Mouse (Mus musculus) liver, embryonic 12.5 days (tissue): ENCODE data around the gene Pias4. TPM values are rescaled to one million over a fixed set of nuclear protein-coding genes. Genes with fewer than 3 reads are reported as not detected.

Experiments
- ATAC-seq: fragments of 200-750 bp; cut with Nextera tagmentation; 2 replicates; pipeline ENCODE4 v1.8.0; 2017; ENCODE audit warnings: moderate number of reproducible peaks, mild to moderate bottlenecking, moderate library complexity
- H3K27ac ChIP-seq: fragments of 300-500 bp; sonication (generic); 2 replicates; pipeline ENCODE4 v1.5.1; 2016; ENCODE audit warnings: mild to moderate bottlenecking
- H3K27me3 ChIP-seq: fragments of 300-500 bp; sonication (generic); replicated peaks from 2 replicates; pipeline ENCODE4 v1.6.1; 2016; ENCODE audit warnings: mild to moderate bottlenecking, moderate library complexity
- H3K36me3 ChIP-seq: fragments of 300-500 bp; sonication (generic); 2 replicates; pipeline ENCODE4 v1.6.1; 2016; ENCODE audit warnings: mild to moderate bottlenecking, moderate library complexity
- H3K4me1 ChIP-seq: fragments of 300-500 bp; sonication (generic); 2 replicates; pipeline ENCODE4 v1.6.1; 2016
- H3K4me2 ChIP-seq: fragments of 300-500 bp; sonication (generic); 2 replicates; pipeline ENCODE4 v1.6.1; 2016; ENCODE audit warnings: mild to moderate bottlenecking, moderate library complexity
- H3K4me3 ChIP-seq: fragments of 300-500 bp; sonication (generic); 2 replicates; pipeline ENCODE4 v1.5.1; 2016; ENCODE audit warnings: mild to moderate bottlenecking, moderate library complexity
- H3K9ac ChIP-seq: fragments of 300-500 bp; sonication (generic); 2 replicates; pipeline ENCODE4 v1.6.1; 2016; ENCODE audit warnings: mild to moderate bottlenecking, moderate library complexity
- H3K9me3 ChIP-seq: fragments of 300-500 bp; sonication (generic); replicated peaks from 2 replicates; pipeline ENCODE4 v1.6.1; 2016; ENCODE audit warnings: mild to moderate bottlenecking, moderate library complexity
- WGBS: fragments of 180-500 bp; shearing (Covaris S2); methylation state at CpG from one replicate; pipeline ENCODE4 v1.1.7; 2016; ENCODE audit not compliant: insufficient replicate concordance; 5-methylcytosine and 5-hydroxymethylcytosine counted together
- polyA plus RNA-seq: library from polyadenylated mRNA; unstranded; fragments of >200 nt; fragmentation: Nextera tagmentation; extraction: Ambion mirVana; gene quantifications from 2 replicates; pipeline ENCODE4 v1.2.1, GENCODE M21; 2016

The Pias4 gene
- polyA plus RNA-seq, 1 experiment from 2014 or later: 28.9 TPM

DNA sequence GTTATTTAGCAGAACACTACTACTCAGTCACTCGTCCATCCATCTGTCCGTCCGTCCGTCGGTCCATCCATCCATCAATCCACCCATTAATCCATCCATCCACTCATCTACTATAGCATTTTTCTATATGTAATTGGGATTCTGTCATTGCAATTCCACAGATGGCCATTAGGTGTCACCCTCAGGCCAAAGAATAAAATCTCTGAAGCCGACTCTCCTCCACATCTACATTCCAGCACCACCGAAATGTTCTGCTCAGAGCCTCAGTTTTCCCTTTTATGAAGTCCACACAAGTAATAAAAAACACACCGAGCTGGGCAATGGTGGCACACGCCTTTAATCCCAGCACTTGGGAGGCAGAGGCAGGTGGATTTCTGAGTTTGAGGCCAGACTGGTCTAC is 30.5 kb upstream of the Pias4 start:
- no peak overlapping the region for H3K4me2 ChIP-seq
- H3K9ac ChIP-seq: no peak overlapping the region
- no peaks in the 10 kb centered on the region for H3K9me3 ChIP-seq
- ATAC-seq: no peak
- no peak overlapping the region for H3K4me3 ChIP-seq
- peaks cover 36% of the 10 kb centered on the region for H3K4me1 ChIP-seq
- WGBS: 2% methylated on average over 9 of the region's 9 CpGs
- no peak overlapping the region for H3K27ac ChIP-seq
- H3K36me3 ChIP-seq: no peaks in the 10 kb centered on the region
- peaks cover 70% of the 10 kb centered on the region for H3K27me3 ChIP-seq

DNA sequence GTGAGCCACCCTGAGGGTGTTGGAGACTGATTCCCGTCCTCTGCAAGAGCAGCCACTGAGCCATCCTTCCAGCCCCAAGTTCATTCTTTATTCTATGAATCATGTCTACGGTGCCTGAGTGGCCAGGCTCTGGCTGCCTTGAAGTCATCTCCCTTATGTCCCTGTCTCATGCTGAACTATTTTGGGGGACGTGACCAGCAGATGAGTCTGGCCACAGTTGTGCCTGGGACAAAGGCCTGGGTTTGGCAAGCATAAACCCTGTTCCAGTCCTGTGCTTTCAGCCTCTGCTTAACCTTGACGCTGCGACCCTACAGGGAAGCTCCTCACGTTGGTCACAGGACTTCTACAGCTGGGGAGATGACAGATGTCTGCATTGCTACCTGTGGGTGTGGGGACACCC is 29.6 kb upstream of the Pias4 start:
- WGBS: 38% methylated on average over 6 of the region's 6 CpGs
- Histone ChIP-seq H3K9me3 (no peaks in the 10 kb centered on the region), H3K27me3 (peaks cover 79% of the 10 kb centered on the region), H3K4me2 (no peak overlapping the region), H3K9ac (no peak overlapping the region), H3K4me1 (peaks cover 36% of the 10 kb centered on the region), H3K27ac (no peak overlapping the region), H3K4me3 (no peak overlapping the region), H3K36me3 (no peaks in the 10 kb centered on the region)
- no peak for ATAC-seq

DNA sequence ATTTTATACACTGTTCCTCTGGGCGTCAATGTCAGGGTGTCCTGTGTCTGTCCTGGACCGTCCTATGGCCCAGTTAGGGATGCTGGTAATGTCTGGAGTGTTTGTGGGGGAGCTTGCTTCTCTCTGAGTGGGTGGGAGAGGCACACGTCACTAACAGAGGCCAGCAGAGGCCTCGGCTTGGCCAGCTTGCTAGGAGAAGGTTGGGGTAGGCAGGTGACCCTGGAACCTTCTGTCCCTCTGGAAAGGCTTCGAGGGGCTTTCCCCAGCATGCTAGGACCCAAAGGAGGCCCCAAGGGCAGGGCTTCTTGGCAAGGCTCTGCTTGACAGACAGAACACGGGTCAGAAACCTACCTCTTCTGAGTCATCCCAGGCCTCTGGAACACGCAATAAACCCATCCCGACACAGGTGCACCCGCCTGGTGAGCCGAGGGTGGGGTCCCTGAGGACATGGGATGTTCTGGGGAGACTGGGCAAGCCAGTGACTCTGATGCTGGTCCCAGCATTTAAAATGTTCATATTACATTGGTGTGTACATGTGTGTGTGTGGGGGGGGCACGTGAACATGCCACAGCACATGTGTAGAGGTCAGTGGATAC is 28.8 kb upstream of the Pias4 start:
- H3K4me3 ChIP-seq: no peak overlapping the region
- no peaks in the 10 kb centered on the region for H3K9me3 ChIP-seq
- 58% methylated on average over 11 of the region's 11 CpGs for WGBS
- no peak for ATAC-seq
- H3K27ac ChIP-seq: no peak overlapping the region
- H3K9ac ChIP-seq: no peak overlapping the region
- peaks cover 79% of the 10 kb centered on the region for H3K27me3 ChIP-seq
- no peaks in the 10 kb centered on the region for H3K36me3 ChIP-seq
- no peak overlapping the region for H3K4me2 ChIP-seq
- peaks cover 36% of the 10 kb centered on the region for H3K4me1 ChIP-seq

DNA sequence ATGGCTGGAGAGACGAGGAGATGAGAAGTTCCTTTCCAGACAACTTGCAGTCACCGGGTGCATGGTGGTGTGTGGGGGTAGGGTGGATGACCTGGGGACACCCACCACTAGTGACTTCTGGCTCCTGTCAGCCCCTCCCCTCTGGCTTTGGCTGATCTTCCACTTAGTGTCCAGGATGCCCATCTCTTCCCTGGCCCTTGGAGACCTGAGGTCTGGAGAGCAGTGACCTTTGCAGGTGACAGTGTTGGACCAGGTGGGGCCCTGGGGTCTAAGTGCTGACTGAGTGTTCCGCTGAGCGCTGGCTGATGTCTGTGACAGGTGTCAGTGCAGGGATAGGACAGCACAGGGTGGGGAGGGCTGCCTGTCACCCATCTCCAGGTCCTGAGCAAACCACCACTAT is 27.6 kb upstream of the Pias4 start:
- Histone ChIP-seq H3K9me3 (no peaks in the 10 kb centered on the region), H3K27ac (no peak overlapping the region), H3K4me1 (peaks cover 48% of the 10 kb centered on the region), H3K36me3 (peaks cover 11% of the 10 kb centered on the region), H3K4me2 (no peak overlapping the region), H3K27me3 (peaks cover 74% of the 10 kb centered on the region), H3K4me3 (no peak overlapping the region), H3K9ac (no peak overlapping the region)
- WGBS: 50% methylated on average over 4 of the region's 4 CpGs
- ATAC-seq: no peak

DNA sequence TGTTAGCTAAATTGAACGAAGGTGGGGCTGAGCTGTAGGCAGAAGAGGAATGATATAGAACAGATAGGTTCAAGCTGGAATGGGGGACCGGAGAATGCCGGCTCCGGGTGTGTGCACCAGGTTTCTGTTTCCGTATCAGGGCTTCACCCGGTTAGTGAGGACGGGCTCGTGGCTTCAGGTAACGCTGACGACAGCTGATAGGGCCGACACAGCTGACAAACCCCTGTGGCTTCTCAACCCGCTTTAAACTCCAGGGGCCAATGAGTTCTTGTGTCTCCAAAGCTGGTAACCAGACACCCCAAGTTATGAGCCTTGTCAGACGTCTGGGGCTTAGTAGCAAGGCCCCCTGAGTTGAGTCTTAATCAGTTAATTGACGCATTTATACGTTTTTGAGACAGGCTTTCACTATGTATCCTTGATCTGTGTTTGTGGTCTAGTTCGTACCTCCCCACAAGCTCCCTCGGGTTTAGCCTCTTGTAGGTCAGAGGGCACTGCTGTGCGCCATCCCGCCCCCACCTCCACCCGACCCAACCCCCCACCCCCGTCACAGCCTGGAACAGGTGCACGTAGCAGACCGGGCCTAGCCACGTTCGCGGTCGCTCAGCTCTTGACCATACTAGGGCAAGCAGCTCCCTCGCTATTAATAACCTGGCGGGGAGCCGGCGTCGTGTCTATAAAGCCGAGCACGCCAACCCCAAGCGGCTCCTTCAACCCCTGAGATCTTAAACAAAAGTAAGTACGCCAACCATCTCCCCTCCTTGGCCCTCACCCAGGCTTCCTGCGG is 26.5 kb upstream of the Pias4 start:
- peak overlapping the region; percentile 28 for H3K4me3 ChIP-seq
- 13% methylated on average over 37 of the region's 37 CpGs for WGBS
- no peak overlapping the region for H3K27ac ChIP-seq
- H3K27me3 ChIP-seq: peaks cover 63% of the 10 kb centered on the region
- peak overlapping the region; percentile 50 for H3K4me2 ChIP-seq
- no peak for ATAC-seq
- peaks cover 19% of the 10 kb centered on the region for H3K36me3 ChIP-seq
- peaks cover 54% of the 10 kb centered on the region for H3K4me1 ChIP-seq
- no peaks in the 10 kb centered on the region for H3K9me3 ChIP-seq
- H3K9ac ChIP-seq: peak overlapping the region; percentile 50

DNA sequence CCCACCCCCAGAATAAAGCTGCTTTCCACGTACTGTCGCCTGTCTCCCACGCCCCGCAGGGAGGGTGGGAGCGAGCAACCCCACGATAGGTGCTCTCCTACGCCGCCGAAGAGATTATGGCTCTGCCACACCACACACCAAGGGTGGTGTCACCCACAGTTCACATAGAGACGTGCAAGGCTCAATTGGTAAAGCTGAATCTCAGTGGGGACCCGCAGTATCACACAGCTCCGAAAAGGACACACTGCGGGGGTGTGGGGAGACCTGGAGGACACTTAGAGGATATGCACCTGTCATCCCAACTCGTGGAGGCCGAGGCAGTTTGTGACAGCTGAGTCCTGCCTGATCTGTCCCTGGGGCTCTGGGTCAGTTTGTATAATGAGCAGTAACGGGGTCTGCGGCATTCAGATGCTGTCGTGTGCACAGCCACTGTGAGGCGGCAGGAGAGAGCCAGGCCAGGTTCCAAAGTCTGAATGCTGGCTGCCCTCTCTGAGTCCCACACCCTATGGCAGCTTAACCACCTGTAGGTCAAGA is 25.3 kb upstream of the Pias4 start:
- Histone ChIP-seq H3K27me3 (peaks cover 55% of the 10 kb centered on the region), H3K4me3 (peak overlapping the region; percentile 69), H3K9ac (peak overlapping the region; percentile 77), H3K9me3 (no peaks in the 10 kb centered on the region), H3K4me1 (peaks cover 54% of the 10 kb centered on the region), H3K27ac (peak overlapping the region; percentile 86), H3K4me2 (peak overlapping the region; percentile 83), H3K36me3 (peaks cover 28% of the 10 kb centered on the region)
- WGBS: 8% methylated on average over 19 of the region's 19 CpGs
- ATAC-seq: peak; percentile 28

DNA sequence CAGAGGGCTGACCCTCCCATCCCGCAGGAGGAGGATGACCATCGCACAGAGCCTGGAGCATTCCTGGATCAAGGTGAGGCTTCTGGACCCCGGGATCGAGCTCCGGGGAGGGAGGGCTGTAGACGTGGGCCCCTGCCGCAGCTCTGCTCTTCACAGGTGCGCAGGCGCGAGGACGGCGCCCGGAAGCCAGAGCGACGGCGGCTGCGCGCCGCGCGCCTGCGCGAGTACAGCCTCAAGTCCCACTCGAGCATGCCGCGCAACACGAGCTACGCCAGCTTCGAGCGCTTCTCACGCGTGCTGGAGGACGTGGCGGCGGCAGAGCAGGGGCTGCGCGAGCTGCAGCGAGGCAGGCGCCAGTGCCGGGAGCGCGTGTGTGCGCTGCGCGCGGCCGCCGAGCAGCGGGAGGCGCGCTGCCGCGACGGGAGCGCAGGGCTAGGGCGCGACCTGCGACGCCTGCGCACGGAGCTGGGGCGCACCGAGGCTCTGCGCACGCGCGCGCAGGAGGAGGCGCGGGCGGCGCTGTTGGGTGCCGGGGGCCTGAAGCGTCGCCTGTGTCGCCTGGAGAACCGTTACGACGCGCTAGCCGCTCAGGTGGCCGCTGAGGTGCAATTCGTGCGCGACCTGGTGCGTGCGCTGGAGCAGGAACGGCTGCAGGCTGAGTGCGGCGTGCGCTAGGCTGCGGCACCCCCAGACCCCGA is 24.7 kb upstream of the Pias4 start:
- H3K4me2 ChIP-seq: peak overlapping the region; percentile 83
- WGBS: 1% methylated on average over 92 of the region's 93 CpGs
- peak overlapping the region; percentile 86 for H3K27ac ChIP-seq
- peak overlapping the region; percentile 69 for H3K4me3 ChIP-seq
- ATAC-seq: peak; percentile 88
- H3K9me3 ChIP-seq: no peaks in the 10 kb centered on the region
- H3K4me1 ChIP-seq: peaks cover 54% of the 10 kb centered on the region
- peaks cover 34% of the 10 kb centered on the region for H3K36me3 ChIP-seq
- H3K27me3 ChIP-seq: peaks cover 51% of the 10 kb centered on the region
- peak overlapping the region; percentile 77 for H3K9ac ChIP-seq

DNA sequence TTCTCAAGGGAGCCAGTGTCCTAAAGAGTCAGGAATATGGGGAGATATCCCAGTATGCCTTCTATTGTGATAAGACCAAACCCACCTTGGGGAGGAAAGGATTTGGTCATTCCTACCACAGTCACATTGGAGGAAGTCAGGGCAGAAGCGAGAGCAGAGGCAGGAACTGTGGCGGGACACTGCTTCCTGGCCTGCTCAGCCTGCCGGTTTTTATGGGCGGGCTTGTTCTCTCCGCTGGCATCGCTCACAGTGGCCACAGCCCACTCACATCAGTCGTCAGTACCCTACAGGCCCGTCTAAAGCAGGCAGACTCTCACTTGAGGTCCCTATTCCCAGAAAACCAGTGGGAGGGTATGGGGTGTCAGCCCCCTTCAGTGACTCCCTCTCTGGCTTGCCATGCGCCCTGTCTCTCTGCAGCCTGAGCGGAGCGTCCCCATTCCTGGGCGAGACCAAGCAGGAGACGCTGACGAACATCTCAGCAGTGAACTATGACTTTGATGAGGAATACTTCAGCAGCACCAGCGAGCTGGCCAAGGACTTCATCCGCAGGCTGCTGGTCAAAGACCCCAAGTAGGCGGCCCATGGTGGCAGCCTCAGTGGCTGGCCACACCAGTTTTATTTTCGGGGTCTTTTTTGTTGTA is 23.7 kb upstream of the Pias4 start:
- no peak for ATAC-seq
- 75% methylated on average over 18 of the region's 18 CpGs for WGBS
- H3K4me3 ChIP-seq: peak overlapping the region; percentile 69; the same call in 1 of the 2 replicates
- H3K4me2 ChIP-seq: peak overlapping the region; percentile 83
- peaks cover 42% of the 10 kb centered on the region for H3K27me3 ChIP-seq
- no peak overlapping the region for H3K9ac ChIP-seq
- peaks cover 54% of the 10 kb centered on the region for H3K4me1 ChIP-seq
- H3K36me3 ChIP-seq: peaks cover 44% of the 10 kb centered on the region
- H3K9me3 ChIP-seq: no peaks in the 10 kb centered on the region
- peak overlapping the region; percentile 86 for H3K27ac ChIP-seq

DNA sequence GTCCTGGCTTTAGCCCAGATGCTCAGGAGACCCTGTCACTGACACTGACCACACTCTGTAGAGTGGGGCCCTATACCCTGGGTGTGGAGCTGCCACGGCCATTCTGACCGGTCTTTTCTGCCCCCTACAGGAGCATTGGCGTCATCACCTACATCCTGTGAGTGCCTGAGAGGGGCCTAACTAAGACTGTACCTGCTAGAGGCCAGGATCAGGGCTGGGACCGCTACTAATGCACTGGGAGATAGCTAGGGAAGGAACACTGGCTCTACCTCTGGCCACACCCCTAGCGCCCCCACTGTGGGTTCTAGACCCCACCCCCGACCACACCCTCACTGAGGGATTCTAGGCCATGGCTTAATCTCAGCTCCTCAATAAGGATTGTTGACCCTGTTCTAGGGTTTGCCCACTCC is 23.2 kb upstream of the Pias4 start:
- Histone ChIP-seq H3K27ac (peak overlapping the region; percentile 86; the same call in 1 of the 2 replicates), H3K4me2 (no peak overlapping the region), H3K9me3 (no peaks in the 10 kb centered on the region), H3K36me3 (peaks cover 46% of the 10 kb centered on the region), H3K4me1 (peaks cover 54% of the 10 kb centered on the region), H3K4me3 (0 out of 2 replicates have a peak overlapping the region, but pooled peaks have one; percentile 5), H3K9ac (no peak overlapping the region), H3K27me3 (peaks cover 36% of the 10 kb centered on the region)
- WGBS: 42% methylated on average over 6 of the region's 6 CpGs
- ATAC-seq: no peak

DNA sequence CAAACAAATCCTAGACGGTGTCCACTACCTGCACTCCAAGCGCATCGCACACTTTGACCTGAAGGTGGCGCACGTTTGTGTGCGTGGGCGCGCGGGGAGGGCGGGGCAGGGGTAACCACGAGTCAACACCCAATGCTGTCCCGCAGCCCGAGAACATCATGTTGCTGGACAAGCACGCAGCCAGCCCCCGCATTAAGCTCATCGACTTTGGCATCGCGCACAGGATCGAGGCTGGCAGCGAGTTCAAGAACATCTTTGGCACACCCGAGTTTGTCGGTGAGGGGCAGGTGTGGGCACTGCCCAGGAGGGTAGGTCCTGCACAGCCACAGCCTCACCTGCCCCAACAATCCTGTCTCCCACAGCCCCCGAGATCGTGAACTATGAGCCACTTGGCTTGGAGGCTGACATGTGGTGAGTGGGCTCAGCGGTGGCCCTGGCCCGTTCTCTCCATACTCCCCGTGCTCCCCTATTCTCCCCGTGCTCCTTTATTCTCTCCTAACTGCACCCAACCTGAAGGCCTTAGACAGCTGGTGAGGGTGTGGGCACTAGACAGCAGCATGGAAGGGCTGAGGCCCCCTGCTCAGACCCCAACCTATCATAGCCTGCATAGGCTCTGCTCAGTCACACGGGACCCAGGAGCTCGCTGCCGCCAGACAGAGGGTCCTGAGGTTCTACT is 22.7 kb upstream of the Pias4 start:
- Histone ChIP-seq H3K27me3 (peaks cover 31% of the 10 kb centered on the region), H3K27ac (peak overlapping the region; percentile 86; the same call in 1 of the 2 replicates), H3K9me3 (no peaks in the 10 kb centered on the region), H3K4me1 (peaks cover 53% of the 10 kb centered on the region), H3K36me3 (peaks cover 51% of the 10 kb centered on the region), H3K4me3 (no peak overlapping the region), H3K9ac (no peak overlapping the region), H3K4me2 (no peak overlapping the region)
- no peak for ATAC-seq
- 69% methylated on average over 31 of the region's 31 CpGs for WGBS

DNA sequence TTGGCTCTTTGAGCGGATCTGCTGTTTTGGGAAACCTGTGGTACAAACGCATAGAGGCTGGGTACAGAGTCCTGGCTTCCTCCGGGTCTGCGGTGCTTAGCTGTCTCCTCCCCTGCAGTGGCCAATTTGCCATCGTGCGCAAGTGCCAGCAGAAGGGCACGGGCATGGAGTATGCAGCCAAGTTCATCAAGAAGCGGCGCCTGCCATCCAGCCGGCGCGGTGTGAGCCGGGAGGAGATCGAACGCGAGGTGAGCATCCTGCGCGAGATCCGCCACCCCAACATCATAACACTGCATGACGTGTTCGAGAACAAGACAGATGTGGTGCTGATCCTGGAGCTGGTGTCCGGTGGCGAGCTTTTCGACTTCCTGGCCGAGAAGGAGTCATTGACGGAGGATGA is 22.1 kb upstream of the Pias4 start:
- H3K27ac ChIP-seq: no peak overlapping the region
- no peak overlapping the region for H3K9ac ChIP-seq
- peaks cover 25% of the 10 kb centered on the region for H3K27me3 ChIP-seq
- H3K4me2 ChIP-seq: no peak overlapping the region
- peaks cover 57% of the 10 kb centered on the region for H3K36me3 ChIP-seq
- ATAC-seq: no peak
- H3K4me1 ChIP-seq: peaks cover 56% of the 10 kb centered on the region
- 85% methylated on average over 26 of the region's 26 CpGs for WGBS
- H3K4me3 ChIP-seq: no peak overlapping the region
- no peaks in the 10 kb centered on the region for H3K9me3 ChIP-seq
